23 mouse cellular contexts compared by ENCODE assay signal in genomic region chr2:129368795-129369194, GRCm38 (mm10). TPM values are rescaled to one million over a fixed set of nuclear protein-coding genes. Genes with fewer than 3 reads are reported as not detected.
A peak's percentile ranks its signal among the peaks of the same experiment; 100 is the strongest.
DNase-seq lines count a peak whose midpoint lies in the region; ATAC-seq and TF ChIP-seq lines count a peak whose summit lies in the region.
"Had no signal": no experiment of that assay in that cellular context is flagged by ENCODE, and none has a peak within 500 bp of the region (broad histone marks: within the 10 kb centered on the region; RNA-seq: fewer than 3 reads in every experiment).

No protein-coding gene starts in this region.

- H3K79me3 ChIP-seq in C2C12 (ENCODE audit: low read depth) = no peaks in the 10 kb centered on the region

- TF ChIP-seq CTCF in liver, postnatal 0 days (IDR thresholded peaks at IDR 0.05; ENCODE audit: low read depth) = no peak
- no peak for TF ChIP-seq CTCF in C2C12 (IDR thresholded peaks at IDR 0.05; ENCODE audit: control insufficient read depth, insufficient read depth, insufficient read length)
- TF ChIP-seq CTCF in G1E (IDR thresholded peaks at IDR 0.05; ENCODE audit: low read depth, low read length) = no peak

- H3K9ac ChIP-seq in liver, postnatal 0 days (replicated peaks) = no peak overlapping the region
- no peak overlapping the region for H3K9ac ChIP-seq in liver, embryonic 12.5 days
- H3K9ac ChIP-seq: embryonic facial prominence, embryonic 13.5 days; forebrain, embryonic 12.5 days; heart, embryonic 12.5 days; hindbrain, embryonic 14.5 days; intestine, embryonic 15.5 days had no signal

- no peaks in the 10 kb centered on the region for H3K27me3 ChIP-seq in liver, postnatal 0 days (ENCODE audit: insufficient read depth, low read length)
- no peaks in the 10 kb centered on the region for H3K27me3 ChIP-seq in liver, embryonic 12.5 days (replicated peaks)
- no peaks in the 10 kb centered on the region for H3K27me3 ChIP-seq in C2C12 (ENCODE audit: control insufficient read depth, insufficient read depth, insufficient read length)
- no peaks in the 10 kb centered on the region for H3K27me3 ChIP-seq in G1E (ENCODE audit: insufficient read depth, low read length)
- H3K27me3 ChIP-seq: embryonic facial prominence, embryonic 13.5 days; forebrain, embryonic 12.5 days; heart, embryonic 12.5 days; intestine, embryonic 15.5 days; Patski had no signal

- no peak for TF ChIP-seq EP300 in liver, postnatal 0 days (IDR thresholded peaks at IDR 0.05; ENCODE audit: low read depth)

- H3ac ChIP-seq in C2C12 (ENCODE audit: control insufficient read depth, insufficient read length, low read depth) = no peak overlapping the region

- no peak overlapping the region for H3K4me2 ChIP-seq in liver, postnatal 0 days (ENCODE audit: low read depth, low read length)
- no peak overlapping the region for H3K4me2 ChIP-seq in liver, embryonic 12.5 days
- H3K4me2 ChIP-seq: embryonic facial prominence, embryonic 13.5 days; forebrain, embryonic 12.5 days; heart, embryonic 12.5 days; hindbrain, embryonic 14.5 days; intestine, embryonic 15.5 days had no signal

- DNase-seq in heart, adult 11 months = peak; percentile 58
- no peak for DNase-seq in heart, adult 18-20 months
- DNase-seq in liver, postnatal 0 days = peak; percentile 4
- no peak for DNase-seq in G1E (ENCODE audit: low spot score)
- no peak for DNase-seq in kidney, postnatal 4 days
- DNase-seq: adrenal gland, postnatal 14 days; cerebellum, adult 2 months; cerebellum, postnatal 36 days; gastrocnemius, postnatal 25 days had no signal

- H3K4me1 ChIP-seq in liver, postnatal 0 days (ENCODE audit: insufficient read depth) = no peaks in the 10 kb centered on the region
- H3K4me1 ChIP-seq in liver, embryonic 12.5 days = peaks cover 17% of the 10 kb centered on the region
- peaks cover 86% of the 10 kb centered on the region for H3K4me1 ChIP-seq in G1E (ENCODE audit: insufficient read depth, low read depth, low read length)
- H3K4me1 ChIP-seq: embryonic facial prominence, embryonic 13.5 days; forebrain, embryonic 12.5 days; heart, embryonic 12.5 days; hindbrain, embryonic 10.5 days; intestine, embryonic 15.5 days had no signal

- no peaks in the 10 kb centered on the region for H3K9me3 ChIP-seq in liver, postnatal 0 days (ENCODE audit: low read length)
- no peaks in the 10 kb centered on the region for H3K9me3 ChIP-seq in liver, embryonic 12.5 days (replicated peaks)
- H3K9me3 ChIP-seq in G1E (replicated peaks) = no peaks in the 10 kb centered on the region
- H3K9me3 ChIP-seq: embryonic facial prominence, embryonic 13.5 days; forebrain, embryonic 12.5 days; heart, embryonic 12.5 days; hindbrain, embryonic 10.5 days; intestine, embryonic 15.5 days had no signal

- H3K79me2 ChIP-seq in C2C12 (ENCODE audit: control insufficient read depth, insufficient read depth) = no peaks in the 10 kb centered on the region

- H3K4me3 ChIP-seq in liver, postnatal 0 days (ENCODE audit: low read depth, low read length) = no peak overlapping the region
- no peak overlapping the region for H3K4me3 ChIP-seq in liver, embryonic 12.5 days
- no peak overlapping the region for H3K4me3 ChIP-seq in C2C12 (ENCODE audit: insufficient read depth, poor library complexity, severe bottlenecking)
- peak overlapping the region; percentile 36; the same call in 1 of the 2 replicates for H3K4me3 ChIP-seq in G1E (ENCODE audit: low read depth, low read length)
- H3K4me3 ChIP-seq: embryonic facial prominence, embryonic 13.5 days; forebrain, embryonic 12.5 days; heart, embryonic 12.5 days; hindbrain, embryonic 10.5 days; intestine, embryonic 15.5 days had no signal

- no peak overlapping the region for H3K27ac ChIP-seq in liver, postnatal 0 days (ENCODE audit: low read depth)
- no peak overlapping the region for H3K27ac ChIP-seq in liver, embryonic 12.5 days
- H3K27ac ChIP-seq: embryonic facial prominence, embryonic 13.5 days; forebrain, embryonic 12.5 days; hindbrain, embryonic 10.5 days; hindbrain, embryonic 14.5 days; intestine, embryonic 15.5 days had no signal

- WGBS in liver, postnatal 0 days (ENCODE audit: insufficient replicate concordance) = 86% methylated on average over 5 of the region's 5 CpGs
- 79% methylated on average over 5 of the region's 5 CpGs for WGBS in liver, embryonic 12.5 days (ENCODE audit: insufficient replicate concordance)

- no peak for ATAC-seq in liver, postnatal 0 days
- ATAC-seq in liver, embryonic 12.5 days = no peak
- no peak for ATAC-seq in G1E (ENCODE audit: extremely low read depth, insufficient number of reproducible peaks, low FRiP score, poor library complexity, severe bottlenecking)
- ATAC-seq: activated CD4-positive, CD25-positive, alpha-beta regulatory T cell, adult 4 months; CD4-positive, CD25-positive, alpha-beta regulatory T cell, adult 4 months; forebrain, embryonic 16.5 days; intestine, embryonic 15.5 days; Patski had no signal

- H3K36me3 ChIP-seq in liver, postnatal 0 days (replicated peaks; ENCODE audit: insufficient read depth, low read length) = no peaks in the 10 kb centered on the region
- H3K36me3 ChIP-seq in liver, embryonic 12.5 days = no peaks in the 10 kb centered on the region
- H3K36me3 ChIP-seq in C2C12 (ENCODE audit: control insufficient read depth, insufficient read depth) (no peaks in the 10 kb centered on the region), G1E (replicated peaks) (peaks cover 8% of the 10 kb centered on the region)
- H3K36me3 ChIP-seq: embryonic facial prominence, embryonic 13.5 days; forebrain, embryonic 12.5 days; heart, embryonic 12.5 days; hindbrain, embryonic 10.5 days; intestine, embryonic 15.5 days had no signal

TF ChIP-seq in C2C12, 6 proteins besides CTCF, POLR2A, EP300 and RAD21:
- TF ChIP-seq MYOD1 (IDR thresholded peaks at IDR 0.05; ENCODE audit: control insufficient read depth, insufficient read length, low read depth) = peak; percentile 57
- TF ChIP-seq USF1 (IDR thresholded peaks at IDR 0.05; ENCODE audit: low read depth) = no peak
TF ChIP-seq in C2C12: peak in this region for 1.

RNA-seq across cellular contexts. Expression of gene Il1b, which starts 2.1 kb away (rescaled TPM):
- under 1 TPM in 1 of 2 experiments, not detected in 1; 0.32 TPM for total RNA-seq in heart, adult 18-20 months (2021)
- 1.3 TPM in 2 replicates for polyA plus RNA-seq in liver, postnatal 0 days (2015; fragmentation: Nextera tagmentation; extraction: Ambion mirVana)
- 0.38 and 0.44 TPM in 2 replicates for polyA plus RNA-seq in liver, embryonic 12.5 days (2016; fragmentation: Nextera tagmentation; extraction: Ambion mirVana)
- polyA plus RNA-seq in C2C12 (2012; fragmentation: generic; extraction: Trizol) = not detected
- 56.0 and 82.2 TPM in 2 replicates for total RNA-seq in G1E (2014; fragmentation: Nextera tagmentation)
- total RNA-seq in G1E (2017) = 11.2 and 12.2 TPM in 2 replicates
- 0.18 and 0.26 TPM in 2 replicates for polyA plus RNA-seq in G1E (2012)
- total RNA-seq: gastrocnemius, postnatal 25 days; heart, postnatal 25 days had no signal
- polyA plus RNA-seq: activated CD4-positive, CD25-positive, alpha-beta regulatory T cell, adult 4 months; forebrain, embryonic 12.5 days; forebrain, embryonic 16.5 days; hindbrain, embryonic 10.5 days; hindbrain, embryonic 14.5 days; Patski had no signal

RNA-seq across cellular contexts. Expression of gene Il1a, which starts 59.0 kb away (rescaled TPM):
- total RNA-seq in heart, adult 18-20 months (2021) = not detected
- 4.8 and 6.3 TPM in 2 replicates for polyA plus RNA-seq in liver, postnatal 0 days (2015; fragmentation: Nextera tagmentation; extraction: Ambion mirVana)
- polyA plus RNA-seq in liver, embryonic 12.5 days (2016; fragmentation: Nextera tagmentation; extraction: Ambion mirVana) = 2.8 and 3.7 TPM in 2 replicates
- polyA plus RNA-seq in C2C12 (2012; fragmentation: generic; extraction: Trizol) = not detected
- total RNA-seq in G1E (2014; fragmentation: Nextera tagmentation) = not detected in 2 replicates
- 0.17 and 0.22 TPM in 2 replicates for total RNA-seq in G1E (2017)
- polyA plus RNA-seq in G1E (2012) = not detected in 2 replicates
- total RNA-seq: gastrocnemius, postnatal 25 days; granulocyte monocyte progenitor cell, adult 5-6 weeks; heart, postnatal 25 days had no signal
- polyA plus RNA-seq: CD4-positive, CD25-positive, alpha-beta regulatory T cell, adult 4 months; embryonic facial prominence, embryonic 13.5 days; heart, embryonic 12.5 days; hindbrain, embryonic 10.5 days had no signal

Comparison
In these comparisons a context has a peak if more than half of its experiments do, and no peak if none do; other contexts are left out.
1. DNase-seq: peak in heart, adult 11 months (single experiment) and liver, postnatal 0 days (single experiment); none in heart, adult 18-20 months (0 of 2), G1E (single experiment) and kidney, postnatal 4 days (0 of 2).